Mouse (Mus musculus) spleen, adult 10 weeks (tissue): ENCODE results near the gene Olfr1188. TPM values are rescaled to one million over a fixed set of nuclear protein-coding genes. Genes with fewer than 3 reads are reported as not detected.

Experiments
- polyA plus RNA-seq: library from polyadenylated mRNA; stranded (reverse); fragments of 350-450 nt; fragmentation: Illumina TruSeq; extraction: RNeasy Lipid Tissue Mini Kit (QIAGEN cat#74804); gene quantifications from one replicate; pipeline ENCODE4 v1.2.3, GENCODE M21; 2015; ENCODE audit warnings: low replicate concordance; ENCODE audit not compliant: insufficient read depth

The Olfr1188 gene
- not detected for polyA plus RNA-seq

DNA sequence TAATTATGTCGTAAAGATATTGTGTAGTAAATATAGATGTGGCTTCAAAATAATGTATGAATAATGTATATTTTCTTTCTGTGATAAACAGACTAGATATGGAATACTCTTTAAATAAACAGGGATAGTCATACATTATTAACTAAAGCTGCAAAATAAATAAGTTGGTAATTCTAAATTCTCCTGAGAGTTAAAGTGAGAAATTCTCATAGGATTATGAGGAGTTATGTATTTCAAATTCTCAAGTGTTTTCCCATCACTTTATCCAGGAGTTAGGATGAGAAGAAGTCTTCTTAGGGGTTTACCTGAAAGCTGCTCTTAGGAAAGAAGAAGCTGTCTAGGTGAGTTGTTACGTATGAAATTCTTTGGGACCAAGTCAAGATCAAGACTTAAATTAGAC is at the start of gene Olfr1188:
TSS of gene Olfr1188 (plus strand) at position 301 of the 400 bp plus-strand sequence.

DNA sequence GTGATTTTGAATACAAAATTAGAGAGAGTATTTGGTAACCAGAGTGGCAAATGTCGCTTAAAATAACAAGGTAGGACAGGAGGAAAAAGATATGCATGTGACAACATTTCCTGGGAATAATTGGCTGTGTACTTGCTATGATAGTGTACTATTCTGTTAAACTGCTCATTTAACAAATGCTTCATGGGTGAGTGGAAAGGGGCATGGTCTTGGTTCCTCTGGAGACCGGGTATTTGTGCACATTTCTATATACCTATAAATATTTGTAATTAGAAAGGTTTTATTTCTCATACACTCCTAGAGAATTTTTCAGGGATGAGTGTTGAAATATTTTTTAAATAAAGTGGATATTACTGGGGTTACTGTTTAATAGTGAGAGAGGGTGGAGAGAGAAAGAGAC is 38.5 kb upstream of the Olfr1188 start, which contains the start of gene Olfr1186:
TSS of gene Olfr1186 (plus strand) at position 301 of the 400 bp plus-strand sequence.

DNA sequence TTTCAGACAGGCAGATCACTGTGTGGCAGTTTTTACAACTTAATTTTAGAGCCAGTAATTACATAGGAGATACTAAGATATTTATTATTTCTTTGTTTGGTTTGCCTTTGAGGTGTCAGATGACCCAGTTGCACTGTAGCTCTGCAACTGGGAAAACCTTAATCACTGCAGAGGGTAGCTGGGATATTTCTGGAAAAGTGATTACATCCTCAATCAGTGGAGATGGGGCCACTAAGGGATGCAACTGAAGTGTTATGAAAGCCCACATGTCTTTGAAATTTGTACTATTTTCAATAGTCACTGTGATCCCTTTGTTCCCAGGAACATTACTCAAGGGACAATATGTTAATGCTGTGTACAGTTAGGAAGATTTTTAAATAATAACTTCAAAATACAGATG is 29.4 kb downstream of the Olfr1188 start, which contains the start of gene Olfr1189:
TSS of gene Olfr1189 (plus strand) at position 301 of the 400 bp plus-strand sequence.

Other genes starting within 250 kb of the Olfr1188 start
- not detected for gene Olfr1174-ps, start 241.8 kb upstream of the Olfr1188 start, polyA plus RNA-seq
- gene Olfr1175-ps, start 229.7 kb upstream of the Olfr1188 start, polyA plus RNA-seq = not detected
- not detected for gene Olfr1176, start 220.2 kb upstream of the Olfr1188 start, polyA plus RNA-seq
- gene Olfr1177-ps, start 210.4 kb upstream of the Olfr1188 start, polyA plus RNA-seq = not detected
- not detected for gene Olfr1178, start 169.9 kb upstream of the Olfr1188 start, polyA plus RNA-seq
- gene Olfr1179, start 150.5 kb upstream of the Olfr1188 start, polyA plus RNA-seq = not detected
- not detected for gene Olfr1180, start 137.8 kb upstream of the Olfr1188 start, polyA plus RNA-seq
- gene Olfr1181, start 130.8 kb upstream of the Olfr1188 start, polyA plus RNA-seq = not detected
- gene Gm13757, start 107.8 kb upstream of the Olfr1188 start, polyA plus RNA-seq = not detected
- not detected for gene Olfr1183, start 102.1 kb upstream of the Olfr1188 start, polyA plus RNA-seq
- not detected for gene Olfr1184, start 73.3 kb upstream of the Olfr1188 start, polyA plus RNA-seq
- not detected for gene Olfr1185-ps1, start 63.6 kb upstream of the Olfr1188 start, polyA plus RNA-seq
- not detected for gene Olfr1186, start 38.4 kb upstream of the Olfr1188 start, polyA plus RNA-seq
- gene Olfr1189, start 29.5 kb downstream of the Olfr1188 start, polyA plus RNA-seq = not detected
- gene Olfr1191-ps1, start 83.6 kb downstream of the Olfr1188 start, polyA plus RNA-seq = not detected
- not detected for gene Olfr1192-ps1, start 91.6 kb downstream of the Olfr1188 start, polyA plus RNA-seq
- gene Olfr1193, start 118.7 kb downstream of the Olfr1188 start, polyA plus RNA-seq = not detected
- not detected for gene Olfr1195, start 132.3 kb downstream of the Olfr1188 start, polyA plus RNA-seq
- not detected for gene Olfr1196, start 147.7 kb downstream of the Olfr1188 start, polyA plus RNA-seq
- not detected for gene Olfr1197, start 175.4 kb downstream of the Olfr1188 start, polyA plus RNA-seq
- gene Olfr1198, start 194.4 kb downstream of the Olfr1188 start, polyA plus RNA-seq = not detected
- not detected for gene Olfr1199, start 203.5 kb downstream of the Olfr1188 start, polyA plus RNA-seq
- gene Olfr1200, start 213.6 kb downstream of the Olfr1188 start, polyA plus RNA-seq = not detected
- gene Olfr1201, start 236.1 kb downstream of the Olfr1188 start, polyA plus RNA-seq = not detected